Mouse (Mus musculus): ENCODE measurements around the gene Ephb2.

Ephb2 gene

GRCm38 (mm10) chr4:136835621-136836386 lies at the start of gene Ephb2:
Gene Ephb2 (minus strand): TSS chr4:136835988.
- peak; percentile 67 for DNase-seq (ENCODE audit: low read depth, low spot score)

- no peak for DNase-seq (ENCODE audit: low read depth, low spot score)
Observed at GRCm38 (mm10) chr4:136878601-136879000, 42.8 kb upstream of the Ephb2 start.

DNA sequence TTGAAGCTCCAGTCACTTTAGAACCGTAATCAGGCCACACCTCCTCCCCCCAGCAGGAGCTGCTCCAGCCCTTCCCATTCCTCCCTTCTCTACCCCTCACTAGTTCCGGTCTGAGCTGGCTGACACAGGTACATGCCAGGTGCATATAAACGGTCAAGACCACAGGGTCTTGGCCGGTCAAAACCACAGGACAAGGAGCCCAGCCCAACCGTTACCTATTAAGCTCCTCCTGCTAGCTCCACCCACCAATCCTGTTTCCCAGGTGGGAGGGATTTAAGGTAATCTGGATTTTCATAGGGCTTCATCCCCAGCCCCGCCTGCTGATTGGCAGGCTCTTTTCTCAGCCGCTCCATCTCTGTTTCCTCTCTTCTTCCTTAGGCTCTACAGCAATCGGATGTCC lies 42.4 kb upstream of the Ephb2 start:
- no peak for DNase-seq (ENCODE audit: low read depth, low spot score)

DNA sequence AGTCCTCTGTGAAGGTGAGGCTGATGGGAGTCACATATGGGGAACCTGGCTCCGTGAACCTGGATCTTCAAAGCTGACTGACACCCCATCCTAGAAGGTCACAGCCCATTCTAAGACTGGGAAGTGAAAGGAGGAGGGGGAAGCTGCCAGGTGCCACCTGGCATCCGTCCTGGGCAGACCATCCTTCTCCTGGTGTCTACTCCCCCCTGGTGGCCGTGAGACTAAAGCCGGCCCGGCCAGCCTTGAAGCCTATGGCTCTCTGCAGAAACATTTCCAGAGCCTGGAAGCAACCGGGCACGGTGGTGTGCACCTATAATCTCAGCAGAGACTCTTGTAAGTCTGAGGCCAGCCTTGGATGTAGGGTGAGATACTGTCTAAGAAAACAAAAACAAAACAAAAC lies 41.2 kb upstream of the Ephb2 start:
- DNase-seq (ENCODE audit: low read depth, low spot score), result no peak

DNA sequence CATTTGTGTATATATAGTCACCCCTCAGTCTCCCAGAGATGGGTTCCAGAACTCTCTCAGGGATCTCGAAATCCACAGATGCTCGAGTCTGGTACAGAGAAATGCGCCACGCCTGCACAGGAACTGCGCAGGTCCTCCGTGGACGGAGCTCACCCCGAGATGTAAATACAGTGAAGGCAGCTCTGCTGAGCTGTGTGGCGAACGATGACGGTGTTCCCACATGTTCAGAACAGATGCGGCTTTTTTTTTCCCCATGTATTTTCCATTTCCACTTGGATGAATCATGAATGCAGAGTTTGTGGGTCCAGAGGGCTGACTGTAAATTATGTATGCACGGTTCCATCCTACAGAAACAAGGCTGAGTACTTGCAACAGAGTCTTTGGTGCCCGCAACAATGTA lies 39.2 kb upstream of the Ephb2 start:
- no peak for DNase-seq (ENCODE audit: low read depth, low spot score)

DNA sequence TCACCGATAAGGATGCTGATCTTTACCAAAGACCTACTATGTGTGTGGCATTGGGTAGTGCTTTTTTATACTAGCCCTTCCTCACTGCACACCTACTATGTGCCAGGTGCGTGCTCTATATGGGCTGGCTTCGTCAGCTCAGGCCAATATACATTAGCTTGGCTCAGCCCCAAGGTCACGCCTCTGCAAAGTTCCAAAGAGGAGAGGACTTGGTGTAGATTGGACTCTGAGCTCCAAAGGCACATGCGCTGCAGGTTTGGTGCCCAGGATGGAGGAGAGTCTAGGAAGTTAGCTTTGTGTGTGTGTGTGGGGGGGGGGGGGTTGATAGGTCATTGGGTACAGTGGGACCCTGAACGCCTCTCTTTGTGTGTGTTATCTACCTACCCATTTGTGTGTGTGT lies 32.6 kb upstream of the Ephb2 start:
- DNase-seq (ENCODE audit: low read depth, low spot score), result no peak

- DNase-seq (ENCODE audit: low read depth, low spot score), result no peak
Observed at GRCm38 (mm10) chr4:136867690-136868345, 32.0 kb upstream of the Ephb2 start.

- DNase-seq (ENCODE audit: low read depth, low spot score), result no peak
Observed at GRCm38 (mm10) chr4:136865531-136865930, 29.7 kb upstream of the Ephb2 start.

GRCm38 (mm10) chr4:136864751-136865470 lies 29.1 kb upstream of the Ephb2 start:
- DNase-seq (ENCODE audit: low read depth, low spot score), result no peak

- no peak for DNase-seq (ENCODE audit: low read depth, low spot score)
Observed at GRCm38 (mm10) chr4:136863517-136863916, 27.7 kb upstream of the Ephb2 start.

DNA sequence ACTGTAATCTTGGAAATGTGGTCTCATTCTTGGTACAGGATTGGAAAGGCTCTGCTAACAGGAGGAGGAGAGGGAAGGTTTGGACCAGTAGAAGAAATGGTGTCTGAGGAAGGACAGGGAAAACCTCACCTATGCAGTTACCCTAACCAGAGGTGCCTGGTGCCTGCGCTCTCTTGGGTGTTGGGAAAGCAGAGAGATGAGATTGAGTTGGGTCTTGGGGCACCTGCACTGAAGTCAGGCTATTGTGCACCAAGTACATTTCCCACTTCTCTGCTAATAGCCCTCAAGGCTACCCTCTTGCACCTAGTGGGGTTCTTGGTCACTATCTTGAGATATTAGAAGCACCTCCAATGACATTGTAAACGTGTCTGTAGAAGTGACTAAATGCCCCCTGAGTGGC lies 26.6 kb upstream of the Ephb2 start:
- no peak for DNase-seq (ENCODE audit: low read depth, low spot score)

- DNase-seq (ENCODE audit: low read depth, low spot score), result no peak
Observed at GRCm38 (mm10) chr4:136861806-136862205, 26.0 kb upstream of the Ephb2 start.

DNA sequence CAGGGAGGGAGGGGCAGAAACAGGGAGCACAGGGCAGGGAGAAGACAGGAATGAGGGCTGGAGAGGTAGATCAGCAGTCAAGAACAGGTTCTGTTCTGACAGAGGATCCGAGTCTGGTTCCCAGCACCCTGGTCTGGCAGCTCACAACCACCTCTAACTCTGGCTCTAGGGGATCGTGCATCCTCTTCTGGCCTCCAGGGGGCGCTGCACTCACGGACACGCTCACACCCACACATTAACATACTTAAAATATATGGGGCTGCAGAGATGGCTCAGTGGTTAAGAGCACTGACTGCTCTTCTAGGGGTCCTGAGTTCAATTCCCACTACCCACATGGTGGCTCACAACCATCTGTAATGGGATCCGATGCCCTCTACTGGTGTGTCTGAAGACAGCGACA lies 24.2 kb upstream of the Ephb2 start:
- DNase-seq (ENCODE audit: low read depth, low spot score), result no peak

- DNase-seq (ENCODE audit: low read depth, low spot score), result no peak
Observed at GRCm38 (mm10) chr4:136855081-136855480, 19.3 kb upstream of the Ephb2 start.

- DNase-seq (ENCODE audit: low read depth, low spot score), result no peak
Observed at GRCm38 (mm10) chr4:136852989-136853388, 17.2 kb upstream of the Ephb2 start.

DNA sequence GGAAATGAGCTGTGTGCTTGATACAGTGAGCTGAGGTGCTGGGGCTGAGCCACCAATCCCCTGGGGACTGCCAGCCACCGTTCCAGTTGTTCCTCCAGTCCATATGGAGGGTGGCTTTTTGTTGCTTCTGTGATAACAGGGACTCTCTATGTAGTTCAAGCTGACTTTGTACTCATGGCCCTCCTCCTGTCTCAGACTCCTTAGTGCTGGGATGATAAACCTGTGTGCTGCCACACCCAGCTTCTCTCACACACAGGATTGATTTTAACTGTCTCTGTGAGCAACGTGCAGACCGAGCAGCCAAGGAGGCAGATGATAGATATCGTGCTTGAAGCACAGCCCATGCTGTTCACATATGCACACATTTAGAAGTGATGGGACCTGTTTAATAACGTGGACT lies 16.3 kb upstream of the Ephb2 start:
- DNase-seq (ENCODE audit: low read depth, low spot score), result no peak

DNA sequence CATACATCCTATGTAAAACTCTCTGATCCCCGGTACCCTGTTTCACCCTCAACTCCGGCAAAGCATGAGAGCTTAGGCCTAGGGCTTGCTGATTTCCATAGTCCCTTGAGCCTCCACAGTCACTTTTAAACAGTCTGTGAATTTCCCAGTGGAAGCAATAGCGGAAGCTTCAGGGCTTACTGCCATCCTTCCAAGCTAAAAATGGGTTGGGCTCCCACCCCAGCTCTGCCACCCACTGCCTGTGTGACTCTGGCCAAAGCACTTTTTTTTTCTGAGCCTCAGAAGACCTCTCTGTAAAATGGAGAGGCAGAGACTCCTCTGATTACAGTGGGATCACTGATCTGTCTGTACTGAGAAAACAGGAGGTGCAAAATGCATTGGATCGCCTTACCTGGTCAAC lies 12.8 kb upstream of the Ephb2 start:
- DNase-seq (ENCODE audit: low read depth, low spot score), result no peak

GRCm38 (mm10) chr4:136847166-136847565 lies 11.4 kb upstream of the Ephb2 start:
- DNase-seq (ENCODE audit: low read depth, low spot score), result no peak

DNA sequence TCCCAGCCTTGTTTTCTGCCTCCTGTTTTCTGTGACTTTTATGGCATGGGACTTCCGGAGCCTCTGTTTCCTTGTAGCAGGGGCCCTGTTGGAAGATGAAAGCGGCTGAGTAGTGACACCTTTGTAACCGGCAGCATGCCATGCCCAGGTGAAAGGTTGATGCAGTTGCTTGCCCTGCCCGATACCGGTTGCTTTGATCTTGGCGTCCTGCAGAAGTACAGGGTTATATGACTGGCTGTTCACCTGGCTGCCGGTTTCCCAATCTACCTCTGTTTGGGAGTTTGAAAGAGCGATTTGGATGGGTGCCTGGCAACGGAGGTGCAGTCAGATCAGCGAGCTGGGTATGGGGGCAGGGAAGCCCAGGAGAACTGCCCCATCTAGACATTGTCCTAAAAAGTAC lies 7.0 kb upstream of the Ephb2 start:
- DNase-seq (ENCODE audit: low read depth, low spot score), result no peak

DNA sequence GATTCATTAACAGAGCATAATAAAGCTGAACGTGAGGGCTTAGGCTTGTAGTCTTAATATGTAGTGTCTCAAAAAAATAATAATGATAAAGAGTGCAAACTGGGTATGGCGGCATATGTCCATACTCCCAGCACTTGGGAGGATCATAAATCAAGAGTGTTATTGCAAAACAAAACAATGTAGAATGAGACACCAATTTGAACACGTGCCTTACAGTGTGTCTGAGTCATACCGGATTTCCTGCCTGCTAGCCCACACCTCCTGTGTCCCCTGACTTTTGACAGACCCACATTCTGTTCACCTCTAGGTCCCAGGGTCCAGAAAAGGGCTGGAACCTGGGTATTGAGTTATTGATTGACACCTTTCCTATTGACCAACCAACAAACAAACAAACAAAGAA lies 6.2 kb upstream of the Ephb2 start:
- no peak for DNase-seq (ENCODE audit: low read depth, low spot score)

GRCm38 (mm10) chr4:136841056-136841455 lies 5.3 kb upstream of the Ephb2 start:
- DNase-seq (ENCODE audit: low read depth, low spot score), result peak; percentile 67

- no peak for DNase-seq (ENCODE audit: low read depth, low spot score)
Observed at GRCm38 (mm10) chr4:136838462-136838861, 2.7 kb upstream of the Ephb2 start.

DNA sequence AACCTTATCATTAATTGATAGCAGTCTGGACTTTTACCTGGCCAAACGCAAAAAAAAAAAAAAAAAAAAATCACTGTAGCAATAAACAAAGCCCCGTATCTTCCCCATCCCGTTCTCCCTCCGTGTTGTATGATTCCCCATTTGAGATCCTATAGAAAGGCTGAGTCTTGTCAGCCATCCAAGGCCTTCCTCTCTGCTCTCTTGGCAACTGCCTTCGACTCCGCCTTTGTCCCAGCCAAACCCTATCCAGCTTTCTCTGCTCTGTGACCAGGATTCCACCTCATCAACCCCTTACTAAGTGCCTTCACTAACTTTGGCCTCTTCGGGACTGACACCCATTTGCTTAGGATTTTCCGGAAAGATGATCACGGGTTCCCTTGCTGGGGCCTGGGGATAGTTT lies 2.2 kb upstream of the Ephb2 start:
- no peak for DNase-seq (ENCODE audit: low read depth, low spot score)

Measured in CD4-positive helper T cell, adult 2 months (primary cell).